Mouse (Mus musculus): ENCODE data around the gene Hoxc5. TPM values are rescaled to one million over a fixed set of nuclear protein-coding genes. Genes with fewer than 3 reads are reported as not detected.
A peak's percentile ranks its signal among the peaks of the same experiment; 100 is the strongest.

Hoxc5 gene
- polyA plus RNA-seq, 1 experiment from 2014 or later = not detected

GRCm38 (mm10) chr15:102984925-102985324, 17.7 kb downstream of the Hoxc5 start:
- H3K4me2 ChIP-seq = no peak overlapping the region
- ATAC-seq = no peak
- WGBS = 1% methylated on average over 3 of the region's 3 CpGs
- peaks cover 100% of the 10 kb centered on the region for H3K27me3 ChIP-seq
- H3K27ac ChIP-seq = no peak overlapping the region
- H3K9me3 ChIP-seq (replicated peaks) = no peaks in the 10 kb centered on the region
- no peaks in the 10 kb centered on the region for H3K36me3 ChIP-seq (ENCODE audit: poor library complexity, severe bottlenecking)
- peaks cover 8% of the 10 kb centered on the region for H3K4me1 ChIP-seq
- no peak overlapping the region for H3K9ac ChIP-seq
- no peak overlapping the region for H3K4me3 ChIP-seq

GRCm38 (mm10) chr15:102987124-102987833, 20.0 kb downstream of the Hoxc5 start:
- no peak overlapping the region for H3K4me2 ChIP-seq
- H3K4me1 ChIP-seq = no peaks in the 10 kb centered on the region; the same call in 1 of the 2 replicates
- H3K27me3 ChIP-seq = peaks cover 99% of the 10 kb centered on the region
- H3K9ac ChIP-seq = no peak overlapping the region
- no peaks in the 10 kb centered on the region for H3K9me3 ChIP-seq (replicated peaks)
- no peak overlapping the region for H3K4me3 ChIP-seq
- no peaks in the 10 kb centered on the region for H3K36me3 ChIP-seq (ENCODE audit: poor library complexity, severe bottlenecking)
- H3K27ac ChIP-seq = no peak overlapping the region
- 3% methylated on average over 21 of the region's 21 CpGs for WGBS
- ATAC-seq = no peak

GRCm38 (mm10) chr15:102988078-102988477, 20.8 kb downstream of the Hoxc5 start:
- no peak for ATAC-seq
- peaks cover 99% of the 10 kb centered on the region for H3K27me3 ChIP-seq
- H3K4me3 ChIP-seq = no peak overlapping the region
- WGBS = 10% methylated on average over 5 of the region's 5 CpGs
- H3K36me3 ChIP-seq (ENCODE audit: poor library complexity, severe bottlenecking) = no peaks in the 10 kb centered on the region
- no peak overlapping the region for H3K27ac ChIP-seq
- no peaks in the 10 kb centered on the region for H3K4me1 ChIP-seq
- no peaks in the 10 kb centered on the region for H3K9me3 ChIP-seq (replicated peaks)
- no peak overlapping the region for H3K4me2 ChIP-seq
- no peak overlapping the region for H3K9ac ChIP-seq

- Histone ChIP-seq H3K9me3 (replicated peaks) (no peaks in the 10 kb centered on the region), H3K27ac (no peak within 1 kb of the TSS), H3K36me3 (ENCODE audit: poor library complexity, severe bottlenecking) (no peaks in the 10 kb centered on the region), H3K4me3 (peak within 1 kb of the TSS; percentile 4; the same call in 1 of the 2 replicates), H3K9ac (no peak within 1 kb of the TSS), H3K27me3 (peaks cover 98% of the 10 kb centered on the region), H3K4me2 (peak within 1 kb of the TSS; percentile 16; the same call in 1 of the 2 replicates), H3K4me1 (no peaks in the 10 kb centered on the region)
- no peak for ATAC-seq
- WGBS = under 1% methylated on average over 69 of the region's 69 CpGs
Measured at GRCm38 (mm10) chr15:102990461-102991397, 23.5 kb downstream of the Hoxc5 start, which contains the start of gene Hoxc8. Hoxc8 (plus strand) TSS chr15:102990607.

- Histone ChIP-seq H3K9ac (no peak overlapping the region), H3K9me3 (replicated peaks) (no peaks in the 10 kb centered on the region), H3K4me2 (no peak overlapping the region), H3K4me1 (no peaks in the 10 kb centered on the region), H3K4me3 (no peak overlapping the region), H3K27ac (no peak overlapping the region), H3K27me3 (peaks cover 98% of the 10 kb centered on the region), H3K36me3 (ENCODE audit: poor library complexity, severe bottlenecking) (no peaks in the 10 kb centered on the region)
- ATAC-seq = no peak
- 3% methylated on average over 7 of the region's 7 CpGs for WGBS
Measured at GRCm38 (mm10) chr15:102991782-102992181, 24.5 kb downstream of the Hoxc5 start.

GRCm38 (mm10) chr15:102992206-102992605, 25.0 kb downstream of the Hoxc5 start:
- Histone ChIP-seq H3K9me3 (replicated peaks) (no peaks in the 10 kb centered on the region), H3K4me1 (no peaks in the 10 kb centered on the region), H3K36me3 (ENCODE audit: poor library complexity, severe bottlenecking) (no peaks in the 10 kb centered on the region), H3K27ac (no peak overlapping the region), H3K27me3 (peaks cover 98% of the 10 kb centered on the region), H3K4me3 (no peak overlapping the region), H3K4me2 (no peak overlapping the region), H3K9ac (no peak overlapping the region)
- no peak for ATAC-seq
- 0% methylated on average over 11 of the region's 11 CpGs for WGBS

GRCm38 (mm10) chr15:102992863-102993262, 25.6 kb downstream of the Hoxc5 start:
- Histone ChIP-seq H3K9ac (no peak overlapping the region), H3K36me3 (ENCODE audit: poor library complexity, severe bottlenecking) (no peaks in the 10 kb centered on the region), H3K4me1 (no peaks in the 10 kb centered on the region), H3K27ac (no peak overlapping the region), H3K27me3 (peaks cover 98% of the 10 kb centered on the region), H3K9me3 (replicated peaks) (no peaks in the 10 kb centered on the region), H3K4me3 (no peak overlapping the region), H3K4me2 (no peak overlapping the region)
- ATAC-seq = no peak
- 2% methylated on average over 3 of the region's 3 CpGs for WGBS

- no peak for ATAC-seq
Measured at GRCm38 (mm10) chr15:102996548-102996947, 29.3 kb downstream of the Hoxc5 start.

GRCm38 (mm10) chr15:102997431-102997830, 30.2 kb downstream of the Hoxc5 start:
- 0% methylated on average over 3 of the region's 3 CpGs for WGBS
- Histone ChIP-seq H3K9ac (no peak overlapping the region), H3K36me3 (ENCODE audit: poor library complexity, severe bottlenecking) (no peaks in the 10 kb centered on the region), H3K27me3 (peaks cover 99% of the 10 kb centered on the region), H3K27ac (no peak overlapping the region), H3K9me3 (replicated peaks) (no peaks in the 10 kb centered on the region), H3K4me3 (no peak overlapping the region), H3K4me1 (peaks cover 9% of the 10 kb centered on the region), H3K4me2 (no peak overlapping the region)
- ATAC-seq = no peak

More at GRCm38 (mm10) chr15:102996548-102996947, 29.3 kb downstream of the Hoxc5 start:
- WGBS = 1% methylated on average over 9 of the region's 9 CpGs
- no peak overlapping the region for H3K4me3 ChIP-seq
- H3K9me3 ChIP-seq (replicated peaks) = no peaks in the 10 kb centered on the region
- no peaks in the 10 kb centered on the region for H3K36me3 ChIP-seq (ENCODE audit: poor library complexity, severe bottlenecking)
- no peak overlapping the region for H3K27ac ChIP-seq
- H3K9ac ChIP-seq = no peak overlapping the region
- peaks cover 9% of the 10 kb centered on the region for H3K4me1 ChIP-seq
- peaks cover 99% of the 10 kb centered on the region for H3K27me3 ChIP-seq
- H3K4me2 ChIP-seq = no peak overlapping the region

- peaks cover 9% of the 10 kb centered on the region for H3K4me1 ChIP-seq
- no peak for ATAC-seq
- H3K36me3 ChIP-seq (ENCODE audit: poor library complexity, severe bottlenecking) = no peaks in the 10 kb centered on the region
- WGBS = 1% methylated on average over 19 of the region's 19 CpGs
- no peaks in the 10 kb centered on the region for H3K9me3 ChIP-seq (replicated peaks)
- peaks cover 99% of the 10 kb centered on the region for H3K27me3 ChIP-seq
- peak within 1 kb of the TSS; percentile 58 for H3K4me2 ChIP-seq
- H3K4me3 ChIP-seq = peak within 1 kb of the TSS; percentile 29; the same call in 1 of the 2 replicates
- no peak within 1 kb of the TSS for H3K9ac ChIP-seq
- no peak within 1 kb of the TSS for H3K27ac ChIP-seq
Measured at GRCm38 (mm10) chr15:102997939-102998355, 30.7 kb downstream of the Hoxc5 start, which contains the start of gene Hoxc6. Hoxc6 (plus strand) TSS chr15:102998257.

- Histone ChIP-seq H3K27ac (no peak overlapping the region), H3K27me3 (peaks cover 100% of the 10 kb centered on the region), H3K9ac (no peak overlapping the region), H3K9me3 (replicated peaks) (no peaks in the 10 kb centered on the region), H3K4me1 (peaks cover 9% of the 10 kb centered on the region), H3K4me3 (peak overlapping the region; percentile 29; the same call in 1 of the 2 replicates), H3K36me3 (ENCODE audit: poor library complexity, severe bottlenecking) (no peaks in the 10 kb centered on the region), H3K4me2 (peak overlapping the region; percentile 58)
- under 1% methylated on average over 19 of the region's 19 CpGs for WGBS
- ATAC-seq = peak; percentile 30; the same call in 1 of the 2 replicates
Measured at GRCm38 (mm10) chr15:102998608-102999182, 31.5 kb downstream of the Hoxc5 start.
